Mouse (Mus musculus) hindbrain, embryonic 10.5 days (tissue): ENCODE data around the gene Tmem129. TPM values are rescaled to one million over a fixed set of nuclear protein-coding genes. Genes with fewer than 3 reads are reported as not detected.

ENCODE experiments used
- DNase-seq: peaks from one replicate; pipeline ENCODE4 v3.0.0-alpha.2; 2017; ENCODE audit warnings: low spot score
- H3K27ac ChIP-seq: fragments of 300-500 bp; sonication (generic); 2 replicates; pipeline ENCODE4 v1.5.1; 2016; ENCODE audit warnings: mild to moderate bottlenecking, moderate library complexity
- H3K27me3 ChIP-seq: fragments of 300-500 bp; sonication (generic); 2 replicates; pipeline ENCODE4 v1.6.1; 2016; ENCODE audit warnings: mild to moderate bottlenecking; ENCODE audit not compliant: poor library complexity, insufficient read depth, severe bottlenecking
- H3K36me3 ChIP-seq: fragments of 300-500 bp; sonication (generic); 2 replicates; pipeline ENCODE4 v1.6.1; 2016; ENCODE audit warnings: mild to moderate bottlenecking, moderate library complexity
- H3K4me1 ChIP-seq: fragments of 300-500 bp; sonication (generic); replicated peaks from 2 replicates; pipeline ENCODE4 v1.6.1; 2016; ENCODE audit warnings: mild to moderate bottlenecking
- H3K4me3 ChIP-seq: fragments of 300-500 bp; sonication (generic); 2 replicates; pipeline ENCODE4 v1.5.1; 2016; ENCODE audit warnings: mild to moderate bottlenecking, moderate library complexity
- H3K9me3 ChIP-seq: fragments of 300-500 bp; sonication (generic); 2 replicates; pipeline ENCODE4 v1.6.1; 2016; ENCODE audit warnings: mild to moderate bottlenecking, moderate library complexity
- WGBS: fragments of 180-500 bp; shearing (Covaris S2); methylation state at CpG from one replicate; pipeline ENCODE4 v1.1.7; 2016; 5-methylcytosine and 5-hydroxymethylcytosine counted together
- polyA plus RNA-seq: library from polyadenylated mRNA; unstranded; fragments of >200 nt; fragmentation: Nextera tagmentation; extraction: Ambion mirVana; gene quantifications from 2 replicates; pipeline ENCODE4 v1.2.1, GENCODE M21; 2016

Gene Tmem129
- polyA plus RNA-seq, 1 experiment from 2014 or later, result 40.9 TPM

GRCm38 (mm10) chr5:33627968-33628367 lies 30.2 kb downstream of the Tmem129 start:
- Histone ChIP-seq H3K4me3 (peak overlapping the region; percentile 89), H3K27ac (no peak overlapping the region), H3K9me3 (no peaks in the 10 kb centered on the region)

GRCm38 (mm10) chr5:33623766-33624165 lies 34.5 kb downstream of the Tmem129 start:
- Histone ChIP-seq H3K27ac (no peak overlapping the region), H3K36me3 (peaks cover 19% of the 10 kb centered on the region), H3K9me3 (no peaks in the 10 kb centered on the region), H3K27me3 (no peaks in the 10 kb centered on the region), H3K4me1 (peaks cover 20% of the 10 kb centered on the region), H3K4me3 (no peak overlapping the region)
- WGBS, result 78% methylated on average over 3 of the region's 3 CpGs
- DNase-seq, result no peak

More at GRCm38 (mm10) chr5:33627968-33628367, 30.2 kb downstream of the Tmem129 start:
- peaks cover 6% of the 10 kb centered on the region; the same call in 1 of the 2 replicates for H3K36me3 ChIP-seq
- 68% methylated on average over 4 of the region's 4 CpGs for WGBS
- peaks cover 34% of the 10 kb centered on the region for H3K4me1 ChIP-seq
- no peak for DNase-seq
- H3K27me3 ChIP-seq, result no peaks in the 10 kb centered on the region

GRCm38 (mm10) chr5:33622671-33623070 lies 35.5 kb downstream of the Tmem129 start:
- no peaks in the 10 kb centered on the region for H3K27me3 ChIP-seq
- peaks cover 9% of the 10 kb centered on the region for H3K4me1 ChIP-seq
- 94% methylated on average over 2 of the region's 2 CpGs for WGBS
- H3K9me3 ChIP-seq, result no peaks in the 10 kb centered on the region
- H3K4me3 ChIP-seq, result no peak overlapping the region
- peaks cover 19% of the 10 kb centered on the region for H3K36me3 ChIP-seq
- no peak overlapping the region for H3K27ac ChIP-seq
- no peak for DNase-seq

GRCm38 (mm10) chr5:33614391-33614790 lies 43.8 kb downstream of the Tmem129 start:
- Histone ChIP-seq H3K9me3 (no peaks in the 10 kb centered on the region), H3K4me3 (no peak overlapping the region), H3K36me3 (peaks cover 54% of the 10 kb centered on the region), H3K27ac (no peak overlapping the region), H3K27me3 (no peaks in the 10 kb centered on the region), H3K4me1 (no peaks in the 10 kb centered on the region)
- WGBS, result 92% methylated on average over 6 of the region's 6 CpGs
- DNase-seq, result no peak

- Histone ChIP-seq H3K36me3 (peaks cover 75% of the 10 kb centered on the region), H3K9me3 (no peaks in the 10 kb centered on the region), H3K27me3 (no peaks in the 10 kb centered on the region), H3K4me1 (0 out of 2 replicates have a peak, but pooled peaks cover 2% of the 10 kb centered on the region), H3K27ac (no peak overlapping the region), H3K4me3 (no peak overlapping the region)
- WGBS, result 97% methylated on average over 1 of the region's 1 CpGs
- DNase-seq, result no peak
Observed at GRCm38 (mm10) chr5:33611795-33612194, 46.4 kb downstream of the Tmem129 start.

GRCm38 (mm10) chr5:33609226-33609625 lies 49.0 kb downstream of the Tmem129 start:
- H3K4me1 ChIP-seq, result 0 out of 2 replicates have a peak, but pooled peaks cover 2% of the 10 kb centered on the region
- 84% methylated on average over 1 of the region's 1 CpGs for WGBS
- H3K27me3 ChIP-seq, result no peaks in the 10 kb centered on the region
- H3K27ac ChIP-seq, result no peak overlapping the region
- DNase-seq, result no peak
- H3K36me3 ChIP-seq, result peaks cover 84% of the 10 kb centered on the region
- H3K9me3 ChIP-seq, result no peaks in the 10 kb centered on the region
- H3K4me3 ChIP-seq, result no peak overlapping the region

- Histone ChIP-seq H3K4me1 (0 out of 2 replicates have a peak, but pooled peaks cover 2% of the 10 kb centered on the region), H3K9me3 (no peaks in the 10 kb centered on the region), H3K36me3 (peaks cover 76% of the 10 kb centered on the region), H3K27ac (no peak overlapping the region), H3K4me3 (no peak overlapping the region), H3K27me3 (no peaks in the 10 kb centered on the region)
- 95% methylated on average over 15 of the region's 15 CpGs for WGBS
- no peak for DNase-seq
Observed at GRCm38 (mm10) chr5:33607434-33607833, 50.8 kb downstream of the Tmem129 start.

- Histone ChIP-seq H3K27ac (no peak overlapping the region), H3K9me3 (no peaks in the 10 kb centered on the region), H3K4me1 (0 out of 2 replicates have a peak, but pooled peaks cover 2% of the 10 kb centered on the region), H3K4me3 (no peak overlapping the region), H3K36me3 (peaks cover 74% of the 10 kb centered on the region), H3K27me3 (no peaks in the 10 kb centered on the region)
- 85% methylated on average over 7 of the region's 7 CpGs for WGBS
- no peak for DNase-seq
Observed at GRCm38 (mm10) chr5:33606631-33607030, 51.6 kb downstream of the Tmem129 start.

- Histone ChIP-seq H3K36me3 (peaks cover 76% of the 10 kb centered on the region), H3K9me3 (no peaks in the 10 kb centered on the region), H3K27me3 (no peaks in the 10 kb centered on the region), H3K4me3 (no peak overlapping the region), H3K27ac (no peak overlapping the region), H3K4me1 (0 out of 2 replicates have a peak, but pooled peaks cover 2% of the 10 kb centered on the region)
- DNase-seq, result no peak
- 93% methylated on average over 5 of the region's 5 CpGs for WGBS
Observed at GRCm38 (mm10) chr5:33605314-33605713, 52.9 kb downstream of the Tmem129 start.

Other genes starting within 250 kb of the Tmem129 start
- 0.21 TPM in 1 of 2 replicates, not detected in the other for gene Nkx1-1, start 224.4 kb downstream of the Tmem129 start, polyA plus RNA-seq
- 58.8 and 68.1 TPM in 2 replicates for gene Fam53a, start 28.8 kb downstream of the Tmem129 start, polyA plus RNA-seq
- 0.77 and 1.2 TPM in 2 replicates for gene Gm9903, start 28.5 kb downstream of the Tmem129 start, polyA plus RNA-seq
- 255 and 317 TPM in 2 replicates for gene Slbp, start 5.8 kb downstream of the Tmem129 start, polyA plus RNA-seq
- 259 and 305 TPM in 2 replicates for gene Tacc3, start 288 bp downstream of the Tmem129 start, polyA plus RNA-seq
- 80.5 and 84.6 TPM in 2 replicates for gene Fgfr3, start 63.3 kb upstream of the Tmem129 start, polyA plus RNA-seq
- gene Letm1, start 124.4 kb upstream of the Tmem129 start, polyA plus RNA-seq, result 52.2 and 52.3 TPM in 2 replicates
- 75.6 and 93.5 TPM in 2 replicates for gene Nsd2, start 162.3 kb upstream of the Tmem129 start, polyA plus RNA-seq